Mouse (Mus musculus) neural tube, embryonic 14.5 days (tissue): ENCODE results near the gene Pms2. TPM values are rescaled to one million over a fixed set of nuclear protein-coding genes. Genes with fewer than 3 reads are reported as not detected.

ENCODE experiments used
- ATAC-seq: fragments of 200-750 bp; cut with Nextera tagmentation; 2 replicates; pipeline ENCODE4 v1.8.0; 2017; ENCODE audit warnings: low read depth, mild to moderate bottlenecking, moderate TSS enrichment, moderate library complexity
- H3K27ac ChIP-seq: fragments of 300-500 bp; sonication (generic); 2 replicates; pipeline ENCODE4 v1.5.1; 2014; ENCODE audit warnings: low read depth, mild to moderate bottlenecking, control low read depth, low read length, moderate library complexity, mixed read lengths
- H3K27me3 ChIP-seq: fragments of 300-500 bp; sonication (generic); 2 replicates; pipeline ENCODE4 v1.6.1; 2014; ENCODE audit warnings: low read length; ENCODE audit not compliant: control insufficient read depth, insufficient read depth
- H3K36me3 ChIP-seq: fragments of 300-500 bp; sonication (generic); 2 replicates; pipeline ENCODE4 v1.6.1; 2014; ENCODE audit warnings: low read length, mixed read lengths; ENCODE audit not compliant: control insufficient read depth, insufficient read depth
- H3K4me1 ChIP-seq: fragments of 300-500 bp; sonication (generic); 2 replicates; pipeline ENCODE4 v1.6.1; 2014; ENCODE audit warnings: low read length; ENCODE audit not compliant: control insufficient read depth, insufficient read depth
- H3K4me2 ChIP-seq: fragments of 300-500 bp; sonication (generic); 2 replicates; pipeline ENCODE4 v1.6.1; 2014; ENCODE audit warnings: mild to moderate bottlenecking, low read depth, low read length, control low read depth
- H3K4me3 ChIP-seq: fragments of 300-500 bp; sonication (generic); 2 replicates; pipeline ENCODE4 v1.5.1; 2014; ENCODE audit warnings: low read depth, low read length, control low read depth, mixed read lengths
- H3K9ac ChIP-seq: fragments of 300-500 bp; sonication (generic); replicated peaks from 2 replicates; pipeline ENCODE4 v1.6.1; 2014; ENCODE audit warnings: low read depth, mild to moderate bottlenecking, control low read depth, low read length, mixed read lengths
- H3K9me3 ChIP-seq: fragments of 300-500 bp; sonication (generic); 2 replicates; pipeline ENCODE4 v1.6.1; 2016; ENCODE audit warnings: low read length; ENCODE audit not compliant: control insufficient read depth
- WGBS: fragments of 180-500 bp; shearing (Covaris S2); extraction: QIAGEN DNeasy Blood & Tissue Kit; methylation state at CpG from one replicate; pipeline ENCODE4 v1.1.7; 2014; 5-methylcytosine and 5-hydroxymethylcytosine counted together
- polyA plus RNA-seq: library from polyadenylated mRNA; unstranded; fragments of >200 nt; fragmentation: Nextera tagmentation; extraction: Ambion mirVana; gene quantifications from 2 replicates; pipeline ENCODE4 v1.2.1, GENCODE M21; 2014

The Pms2 gene
- polyA plus RNA-seq, 1 experiment from 2014 or later, result 34.1 TPM

GRCm38 (mm10) chr5:143948361-143948760 is 38.6 kb downstream of the Pms2 start:
- no peaks in the 10 kb centered on the region for H3K36me3 ChIP-seq
- H3K4me2 ChIP-seq, result no peak overlapping the region
- no peaks in the 10 kb centered on the region for H3K4me1 ChIP-seq
- H3K4me3 ChIP-seq, result no peak overlapping the region
- H3K9ac ChIP-seq, result no peak overlapping the region
- no peaks in the 10 kb centered on the region for H3K27me3 ChIP-seq
- WGBS, result 90% methylated on average over 12 of the region's 12 CpGs
- ATAC-seq, result no peak
- H3K27ac ChIP-seq, result no peak overlapping the region
- no peaks in the 10 kb centered on the region; the same call in 1 of the 2 replicates for H3K9me3 ChIP-seq

DNA sequence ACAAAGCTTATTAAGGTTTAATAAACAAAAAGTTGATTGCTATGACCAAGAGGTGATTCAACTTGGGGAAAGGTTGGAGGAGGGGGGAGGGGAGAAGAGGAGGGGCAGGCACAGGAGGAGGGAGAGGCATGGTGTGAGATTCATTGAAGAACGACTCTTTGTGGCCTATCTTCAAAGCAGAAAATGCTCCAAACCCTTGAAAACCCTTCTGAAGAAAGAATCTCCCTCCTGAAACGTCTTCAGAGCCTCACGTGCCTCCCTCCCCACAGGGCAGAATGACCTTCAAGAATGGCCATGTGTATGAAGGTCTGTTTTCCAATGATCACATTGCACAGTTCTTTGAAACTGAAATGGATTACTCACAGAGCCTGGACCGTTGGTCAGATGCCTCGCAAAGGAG is 40.3 kb downstream of the Pms2 start:
- H3K4me3 ChIP-seq, result no peak overlapping the region
- no peaks in the 10 kb centered on the region for H3K36me3 ChIP-seq
- 38% methylated on average over 5 of the region's 5 CpGs for WGBS
- no peaks in the 10 kb centered on the region for H3K9me3 ChIP-seq
- no peak overlapping the region for H3K9ac ChIP-seq
- H3K27me3 ChIP-seq, result no peaks in the 10 kb centered on the region
- no peak overlapping the region for H3K4me2 ChIP-seq
- H3K4me1 ChIP-seq, result no peaks in the 10 kb centered on the region
- no peak overlapping the region for H3K27ac ChIP-seq
- no peak for ATAC-seq

DNA sequence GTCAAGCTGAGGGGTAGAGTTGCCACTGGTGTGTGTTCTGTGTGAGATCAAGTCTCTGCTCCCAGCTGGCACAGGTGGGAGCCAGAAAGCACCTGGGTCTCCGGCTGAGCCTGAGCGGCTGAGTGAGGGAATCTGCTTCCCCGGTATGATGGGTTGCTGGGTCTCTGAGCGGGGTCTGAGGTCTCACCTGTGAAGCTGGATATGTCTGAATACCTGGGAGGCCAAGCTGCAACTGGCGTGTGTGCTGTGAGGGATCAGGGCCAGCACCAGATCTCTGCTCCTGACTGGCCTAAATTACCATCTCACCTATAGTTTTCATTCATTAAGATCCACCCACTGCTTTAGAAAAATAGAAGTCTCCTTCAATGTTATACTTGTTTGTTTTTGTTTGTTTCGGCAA is 47.3 kb downstream of the Pms2 start:
- Histone ChIP-seq H3K27ac (no peak overlapping the region), H3K9me3 (no peaks in the 10 kb centered on the region), H3K4me3 (no peak overlapping the region), H3K36me3 (no peaks in the 10 kb centered on the region), H3K4me2 (no peak overlapping the region), H3K27me3 (no peaks in the 10 kb centered on the region), H3K4me1 (no peaks in the 10 kb centered on the region), H3K9ac (no peak overlapping the region)
- no peak for ATAC-seq
- 93% methylated on average over 6 of the region's 6 CpGs for WGBS

DNA sequence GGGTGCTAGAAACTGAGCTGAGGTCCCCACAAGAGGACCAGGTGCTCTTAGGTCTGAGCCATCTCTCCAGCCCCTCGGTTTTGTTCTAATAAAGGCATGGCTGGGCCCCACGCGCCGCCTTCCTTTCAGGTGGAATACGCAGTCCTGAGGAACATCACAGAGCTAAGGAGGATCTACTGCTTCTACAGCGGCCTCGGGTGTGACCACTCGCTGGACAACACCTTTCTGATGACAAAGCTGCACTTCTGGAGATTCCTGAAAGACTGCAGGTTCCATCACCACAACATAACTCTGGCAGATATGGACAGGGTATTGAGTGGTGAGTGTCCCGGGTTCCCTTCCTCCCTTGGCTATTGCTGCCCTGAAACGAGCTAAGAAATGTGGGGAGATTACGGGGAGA is 49.8 kb downstream of the Pms2 start:
- Histone ChIP-seq H3K4me1 (no peaks in the 10 kb centered on the region), H3K27ac (no peak overlapping the region), H3K9ac (no peak overlapping the region), H3K4me2 (no peak overlapping the region), H3K36me3 (no peaks in the 10 kb centered on the region), H3K27me3 (no peaks in the 10 kb centered on the region), H3K9me3 (no peaks in the 10 kb centered on the region), H3K4me3 (no peak overlapping the region)
- WGBS, result 93% methylated on average over 11 of the region's 11 CpGs
- ATAC-seq, result no peak

DNA sequence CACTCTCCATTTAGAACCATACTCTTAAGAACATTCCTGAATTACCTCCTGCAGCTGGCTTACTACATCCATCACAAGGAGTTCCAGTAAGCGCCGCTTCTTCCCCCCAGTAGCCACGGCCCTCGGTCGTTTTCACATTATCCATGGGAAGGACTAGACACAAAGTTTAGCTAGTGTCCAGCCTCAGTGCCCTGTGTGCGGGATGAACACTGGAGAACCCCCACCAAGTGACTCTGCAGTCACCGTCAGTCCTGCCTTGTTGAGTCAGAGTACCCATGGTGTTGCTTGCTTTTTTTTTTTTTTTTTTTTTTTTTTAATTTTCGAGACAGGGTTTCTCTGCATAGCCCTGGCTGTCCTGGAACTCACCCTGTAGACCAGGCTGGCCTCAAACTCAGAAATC is 51.4 kb downstream of the Pms2 start:
- no peak overlapping the region for H3K4me2 ChIP-seq
- no peaks in the 10 kb centered on the region for H3K9me3 ChIP-seq
- no peak overlapping the region for H3K4me3 ChIP-seq
- no peak overlapping the region for H3K9ac ChIP-seq
- no peak for ATAC-seq
- 86% methylated on average over 8 of the region's 8 CpGs for WGBS
- H3K27ac ChIP-seq, result no peak overlapping the region
- no peaks in the 10 kb centered on the region for H3K4me1 ChIP-seq
- no peaks in the 10 kb centered on the region for H3K27me3 ChIP-seq
- no peaks in the 10 kb centered on the region for H3K36me3 ChIP-seq

GRCm38 (mm10) chr5:143965586-143966345 is 56.0 kb downstream of the Pms2 start:
- H3K9me3 ChIP-seq, result no peaks in the 10 kb centered on the region
- H3K4me3 ChIP-seq, result no peak overlapping the region
- H3K27me3 ChIP-seq, result no peaks in the 10 kb centered on the region
- H3K36me3 ChIP-seq, result no peaks in the 10 kb centered on the region
- H3K4me2 ChIP-seq, result no peak overlapping the region
- no peak overlapping the region for H3K27ac ChIP-seq
- H3K9ac ChIP-seq, result no peak overlapping the region
- no peak for ATAC-seq
- H3K4me1 ChIP-seq, result no peaks in the 10 kb centered on the region
- 83% methylated on average over 12 of the region's 12 CpGs for WGBS

DNA sequence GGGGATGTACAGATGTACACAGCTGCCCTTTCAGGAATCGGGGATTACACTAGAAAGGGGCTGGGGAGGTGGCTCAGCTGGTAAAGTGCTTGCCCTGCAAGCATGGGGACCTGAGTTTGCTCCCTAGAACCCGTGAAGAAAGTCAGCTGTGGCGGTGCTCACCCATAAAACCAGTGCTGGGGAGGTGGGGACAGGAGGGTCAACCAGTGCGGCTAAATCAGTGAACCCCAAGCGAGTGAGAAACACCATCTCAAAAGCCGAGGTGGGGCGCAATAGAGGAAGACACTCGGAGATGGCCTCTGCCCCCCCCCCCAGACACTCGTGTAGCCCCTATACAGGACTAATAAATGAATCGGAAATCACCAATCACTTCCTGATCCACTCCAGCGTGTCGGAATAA is 56.9 kb downstream of the Pms2 start:
- 86% methylated on average over 12 of the region's 12 CpGs for WGBS
- Histone ChIP-seq H3K27ac (no peak overlapping the region), H3K4me2 (no peak overlapping the region), H3K4me3 (no peak overlapping the region), H3K27me3 (no peaks in the 10 kb centered on the region), H3K4me1 (no peaks in the 10 kb centered on the region), H3K9me3 (no peaks in the 10 kb centered on the region), H3K36me3 (no peaks in the 10 kb centered on the region), H3K9ac (no peak overlapping the region)
- ATAC-seq, result no peak

DNA sequence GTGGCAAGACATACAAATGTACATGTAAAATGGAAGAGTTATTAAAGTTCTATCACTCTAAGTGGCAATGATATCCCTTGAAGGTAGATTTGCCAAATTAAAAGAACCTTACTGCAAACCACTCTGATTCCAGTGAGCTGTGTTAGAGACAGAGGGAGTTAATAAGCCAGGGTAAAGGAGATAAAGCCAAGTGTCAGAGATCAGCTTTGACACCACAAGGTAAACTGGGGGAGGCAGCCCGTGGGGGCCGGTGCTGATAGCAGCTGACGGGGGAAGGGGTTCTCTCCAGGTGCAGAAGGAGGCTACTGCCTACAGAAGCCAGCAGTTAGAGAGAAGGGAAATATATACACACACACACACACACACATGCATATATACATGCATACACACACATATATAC is 62.9 kb downstream of the Pms2 start:
- no peaks in the 10 kb centered on the region for H3K36me3 ChIP-seq
- no peak for ATAC-seq
- no peaks in the 10 kb centered on the region for H3K9me3 ChIP-seq
- H3K27ac ChIP-seq, result no peak overlapping the region
- H3K4me2 ChIP-seq, result no peak overlapping the region
- no peaks in the 10 kb centered on the region for H3K4me1 ChIP-seq
- no peaks in the 10 kb centered on the region for H3K27me3 ChIP-seq
- no peak overlapping the region for H3K9ac ChIP-seq
- WGBS, result 89% methylated on average over 3 of the region's 3 CpGs
- H3K4me3 ChIP-seq, result no peak overlapping the region

- Histone ChIP-seq H3K4me3 (no peak overlapping the region), H3K27ac (no peak overlapping the region), H3K9ac (no peak overlapping the region), H3K9me3 (no peaks in the 10 kb centered on the region), H3K36me3 (no peaks in the 10 kb centered on the region), H3K4me1 (no peaks in the 10 kb centered on the region), H3K4me2 (no peak overlapping the region), H3K27me3 (no peaks in the 10 kb centered on the region)
- peak; percentile 44; the same call in 1 of the 2 replicates for ATAC-seq
- WGBS, result 51% methylated on average over 4 of the region's 4 CpGs
These were observed 65.3 kb downstream of the Pms2 start for GRCm38 (mm10) chr5:143974931-143975630.
